Mouse (Mus musculus) stomach, postnatal 0 days (tissue): ENCODE measurements around the gene Manbal. TPM values are rescaled to one million over a fixed set of nuclear protein-coding genes. Genes with fewer than 3 reads are reported as not detected.

Experiments
- ATAC-seq: fragments of 200-750 bp; cut with Nextera tagmentation; 2 replicates; pipeline ENCODE4 v1.8.0; 2017; ENCODE audit not compliant: low FRiP score, low TSS enrichment
- DNase-seq: peaks from one replicate; pipeline ENCODE4 v3.0.0-alpha.2; 2016; ENCODE audit warnings: low spot score
- H3K27ac ChIP-seq: fragments of 300-500 bp; sonication (generic); replicated peaks from 2 replicates; pipeline ENCODE4 v1.5.1; 2014; ENCODE audit warnings: mild to moderate bottlenecking, control low read depth
- H3K27me3 ChIP-seq: fragments of 300-500 bp; sonication (generic); 2 replicates; pipeline ENCODE4 v1.6.1; 2014; ENCODE audit warnings: low read length; ENCODE audit not compliant: control insufficient read depth, insufficient read depth
- H3K36me3 ChIP-seq: fragments of 300-500 bp; sonication (generic); 2 replicates; pipeline ENCODE4 v1.6.1; 2014; ENCODE audit warnings: low read length, mixed read lengths; ENCODE audit not compliant: control insufficient read depth, insufficient read depth
- H3K4me1 ChIP-seq: fragments of 300-500 bp; sonication (generic); replicated peaks from 2 replicates; pipeline ENCODE4 v1.6.1; 2014; ENCODE audit warnings: antibody characterized with exemption; ENCODE audit not compliant: control insufficient read depth, insufficient read depth
- H3K4me2 ChIP-seq: fragments of 300-500 bp; sonication (generic); replicated peaks from 2 replicates; pipeline ENCODE4 v1.6.1; 2014; ENCODE audit warnings: low read depth, mild to moderate bottlenecking, control low read depth, moderate library complexity
- H3K4me3 ChIP-seq: fragments of 300-500 bp; sonication (generic); 2 replicates; pipeline ENCODE4 v1.5.1; 2014; ENCODE audit warnings: low read depth, low read length, control low read depth
- H3K9ac ChIP-seq: fragments of 300-500 bp; sonication (generic); 2 replicates; pipeline ENCODE4 v1.6.1; 2014; ENCODE audit warnings: mild to moderate bottlenecking, low read length, control low read depth, mixed read lengths
- H3K9me3 ChIP-seq: fragments of 300-500 bp; sonication (generic); 2 replicates; pipeline ENCODE4 v1.6.1; 2016; ENCODE audit warnings: low read length; ENCODE audit not compliant: control insufficient read depth
- CTCF ChIP-seq: IDR thresholded peaks from 2 replicates; pipeline ENCODE4 v1.5.1; 2016; ENCODE audit warnings: antibody characterized with exemption, low read depth, mild to moderate bottlenecking, moderate library complexity
- EP300 ChIP-seq: optimal IDR thresholded peaks from 2 replicates; pipeline ENCODE3; 2016; ENCODE audit warnings: antibody characterized with exemption
- WGBS: fragments of 180-500 bp; shearing (Covaris S2); extraction: QIAGEN DNeasy Blood & Tissue Kit; methylation state at CpG from one replicate; pipeline ENCODE4 v1.1.7; 2014; 5-methylcytosine and 5-hydroxymethylcytosine counted together
- polyA plus RNA-seq: library from polyadenylated mRNA; unstranded; fragments of >200 nt; fragmentation: Nextera tagmentation; extraction: Ambion mirVana; gene quantifications from 2 replicates; pipeline ENCODE4 v1.2.1, GENCODE M21; 2015

Manbal gene
- polyA plus RNA-seq, 1 experiment from 2014 or later: 68.9 TPM

GRCm38 (mm10) chr2:157409793-157410533 is 42.6 kb downstream of the Manbal start:
- no peaks in the 10 kb centered on the region for H3K27me3 ChIP-seq

GRCm38 (mm10) chr2:157411151-157411693 is 43.8 kb downstream of the Manbal start:
- H3K4me3 ChIP-seq: no peak overlapping the region
- no peak overlapping the region for H3K9ac ChIP-seq
- H3K9me3 ChIP-seq: no peaks in the 10 kb centered on the region
- no peaks in the 10 kb centered on the region for H3K27me3 ChIP-seq
- no peak overlapping the region for H3K4me2 ChIP-seq
- H3K36me3 ChIP-seq: no peaks in the 10 kb centered on the region
- WGBS: 73% methylated on average over 6 of the region's 6 CpGs
- H3K27ac ChIP-seq: 0 out of 2 replicates have a peak overlapping the region, but pooled peaks have one; percentile 45
- DNase-seq: peak; percentile 47
- peak; percentile 35; the same call in 1 of the 2 replicates for ATAC-seq
- TF ChIP-seq CTCF (no peak), EP300 (no peak)
- H3K4me1 ChIP-seq: no peaks in the 10 kb centered on the region

More at GRCm38 (mm10) chr2:157409793-157410533, 42.6 kb downstream of the Manbal start:
- H3K9ac ChIP-seq: no peak overlapping the region
- H3K36me3 ChIP-seq: no peaks in the 10 kb centered on the region
- TF ChIP-seq EP300 (no peak), CTCF (no peak)
- H3K4me3 ChIP-seq: no peak overlapping the region
- ATAC-seq: no peak
- no peak for DNase-seq
- no peak overlapping the region for H3K4me2 ChIP-seq
- H3K9me3 ChIP-seq: no peaks in the 10 kb centered on the region
- 70% methylated on average over 12 of the region's 12 CpGs for WGBS
- no peak overlapping the region for H3K27ac ChIP-seq
- no peaks in the 10 kb centered on the region for H3K4me1 ChIP-seq

- WGBS: 50% methylated on average over 7 of the region's 7 CpGs
- H3K36me3 ChIP-seq: no peaks in the 10 kb centered on the region
- H3K4me1 ChIP-seq: no peaks in the 10 kb centered on the region
- DNase-seq (no peak), ATAC-seq (no peak)
- TF ChIP-seq EP300 (no peak), CTCF (no peak)
- H3K4me3 ChIP-seq: no peak overlapping the region
- no peaks in the 10 kb centered on the region for H3K27me3 ChIP-seq
- H3K27ac ChIP-seq: peak overlapping the region; percentile 30; the same call in 1 of the 2 replicates
- H3K4me2 ChIP-seq: no peak overlapping the region
- no peak overlapping the region for H3K9ac ChIP-seq
- H3K9me3 ChIP-seq: no peaks in the 10 kb centered on the region
These were observed 45.1 kb downstream of the Manbal start for GRCm38 (mm10) chr2:157412497-157412896.

- no peaks in the 10 kb centered on the region for H3K36me3 ChIP-seq
- no peak for ATAC-seq
- no peak overlapping the region for H3K9ac ChIP-seq
- no peak overlapping the region for H3K27ac ChIP-seq
- peaks cover 4% of the 10 kb centered on the region; the same call in 1 of the 2 replicates for H3K4me1 ChIP-seq
- DNase-seq: no peak
- 58% methylated on average over 6 of the region's 6 CpGs for WGBS
- H3K27me3 ChIP-seq: no peaks in the 10 kb centered on the region
- TF ChIP-seq CTCF (no peak), EP300 (no peak)
- H3K4me3 ChIP-seq: no peak overlapping the region
- H3K9me3 ChIP-seq: no peaks in the 10 kb centered on the region
- H3K4me2 ChIP-seq: no peak overlapping the region
These were observed 49.8 kb downstream of the Manbal start for GRCm38 (mm10) chr2:157417229-157417628.

- Histone ChIP-seq H3K4me2 (no peak within 1 kb of the TSS), H3K27ac (peak within 1 kb of the TSS; percentile 35; the same call in 1 of the 2 replicates), H3K27me3 (no peaks in the 10 kb centered on the region), H3K4me3 (no peak within 1 kb of the TSS), H3K4me1 (peaks cover 7% of the 10 kb centered on the region; the same call in 1 of the 2 replicates), H3K9ac (0 out of 2 replicates have a peak within 1 kb of the TSS, but pooled peaks have one; percentile 13), H3K36me3 (no peaks in the 10 kb centered on the region), H3K9me3 (no peaks in the 10 kb centered on the region)
- DNase-seq (peak; percentile 63), ATAC-seq (0 out of 2 replicates have a peak, but pooled peaks have one; percentile 12)
- TF ChIP-seq EP300: no peak
- no peak for TF ChIP-seq CTCF
- WGBS: 38% methylated on average over 13 of the region's 13 CpGs
These were observed 50.8 kb downstream of the Manbal start, which contains the start of gene Src for GRCm38 (mm10) chr2:157418206-157418605. Src (plus strand) TSS chr2:157418444.

GRCm38 (mm10) chr2:157418609-157419071 is 51.2 kb downstream of the Manbal start:
- no peak overlapping the region for H3K4me2 ChIP-seq
- peaks cover 7% of the 10 kb centered on the region; the same call in 1 of the 2 replicates for H3K4me1 ChIP-seq
- DNase-seq (no peak), ATAC-seq (no peak)
- no peak for TF ChIP-seq CTCF
- no peak for TF ChIP-seq EP300
- H3K27ac ChIP-seq: peak overlapping the region; percentile 35; the same call in 1 of the 2 replicates
- 0 out of 2 replicates have a peak overlapping the region, but pooled peaks have one; percentile 13 for H3K9ac ChIP-seq
- no peaks in the 10 kb centered on the region for H3K9me3 ChIP-seq
- H3K36me3 ChIP-seq: no peaks in the 10 kb centered on the region
- no peaks in the 10 kb centered on the region for H3K27me3 ChIP-seq
- H3K4me3 ChIP-seq: no peak overlapping the region
- 15% methylated on average over 7 of the region's 7 CpGs for WGBS
